ENCODE assay signal across 1 mouse cellular context in genomic region chr4:132801176-132802077, GRCm38 (mm10).
TF ChIP-seq lines count a peak whose summit lies in the region.

No protein-coding gene starts in this region.

TF ChIP-seq in MEL, 35 proteins besides CTCF, POLR2A, EP300 and RAD21 (continued from another document):
- TF ChIP-seq CHD2 (IDR thresholded peaks at IDR 0.05; ENCODE audit: low read length) (no peak), BHLHE40 (IDR thresholded peaks at IDR 0.05; ENCODE audit: borderline replicate concordance, low read depth, low read length) (no peak), MYC (IDR thresholded peaks at IDR 0.05; ENCODE audit: low read depth, low read length) (peak; percentile 38; the same call in 1 of the 2 replicates), MAX (IDR thresholded peaks at IDR 0.05; ENCODE audit: low read length) (0 out of 2 replicates have a peak, but pooled peaks have one; percentile 45), ETS1 (IDR thresholded peaks at IDR 0.05; ENCODE audit: low read depth, low read length) (0 out of 2 replicates have a peak, but pooled peaks have one; percentile 49), JUND (IDR thresholded peaks at IDR 0.05; ENCODE audit: low read depth, low read length) (no peak), USF2 (IDR thresholded peaks at IDR 0.05; ENCODE audit: borderline replicate concordance in 1 of 2, insufficient read depth in 1 of 2, low read depth in 1 of 2, low read length in 2 of 2) (no peak), ELF1 (IDR thresholded peaks at IDR 0.05; ENCODE audit: low read depth, low read length) (no peak), ZKSCAN1 (IDR thresholded peaks at IDR 0.05; ENCODE audit: low read depth, low read length) (no peak), POLR2AphosphoS5 (IDR thresholded peaks at IDR 0.05; ENCODE audit: borderline replicate concordance, low read depth, low read length) (no peak), TAL1 (IDR thresholded peaks at IDR 0.05; ENCODE audit: low read length) (peak; percentile 80), USF1 (IDR thresholded peaks at IDR 0.05; ENCODE audit: low read depth, low read length) (no peak), ZC3H11A (IDR thresholded peaks at IDR 0.05; ENCODE audit: low read depth, low read length) (no peak), MAFK (IDR thresholded peaks at IDR 0.05; ENCODE audit: borderline replicate concordance, low read depth, low read length) (no peak), NELFE (IDR thresholded peaks at IDR 0.05; ENCODE audit: low read depth, low read length) (no peak), GATA1 (IDR thresholded peaks at IDR 0.05; ENCODE audit: low read depth, low read length) (peak; percentile 70), SMC3 (IDR thresholded peaks at IDR 0.05; ENCODE audit: low read depth, low read length) (no peak), NRF1 (IDR thresholded peaks at IDR 0.05; ENCODE audit: insufficient read depth, low read depth, low read length, poor library complexity, severe bottlenecking) (no peak), TCF12 (IDR thresholded peaks at IDR 0.05; ENCODE audit: low read depth, low read length) (peak; percentile 87)
